Mouse (Mus musculus) midbrain, embryonic 13.5 days (tissue): ENCODE results near the gene Aamp. TPM values are rescaled to one million over a fixed set of nuclear protein-coding genes. Genes with fewer than 3 reads are reported as not detected.
A peak's percentile ranks its signal among the peaks of the same experiment; 100 is the strongest.

ENCODE experiments used
- ATAC-seq: fragments of 200-750 bp; cut with Nextera tagmentation; 2 replicates; pipeline ENCODE4 v1.8.0; 2017; ENCODE audit warnings: mild to moderate bottlenecking, moderate TSS enrichment, moderate library complexity
- H3K27ac ChIP-seq: fragments of 300-500 bp; sonication (generic); 2 replicates; pipeline ENCODE4 v1.5.1; 2015; ENCODE audit warnings: inconsistent platforms, mild to moderate bottlenecking, moderate library complexity
- H3K27me3 ChIP-seq: fragments of 300-500 bp; sonication (generic); 2 replicates; pipeline ENCODE4 v1.6.1; 2015; ENCODE audit warnings: mild to moderate bottlenecking, inconsistent platforms
- H3K36me3 ChIP-seq: fragments of 300-500 bp; sonication (generic); 2 replicates; pipeline ENCODE4 v1.6.1; 2015; ENCODE audit warnings: mild to moderate bottlenecking, inconsistent platforms
- H3K4me1 ChIP-seq: fragments of 300-500 bp; sonication (generic); replicated peaks from 2 replicates; pipeline ENCODE4 v1.6.1; 2015; ENCODE audit warnings: inconsistent platforms
- H3K4me2 ChIP-seq: fragments of 300-500 bp; sonication (generic); replicated peaks from 2 replicates; pipeline ENCODE4 v1.6.1; 2015; ENCODE audit warnings: moderate library complexity, mild to moderate bottlenecking, inconsistent platforms
- H3K4me3 ChIP-seq: fragments of 300-500 bp; sonication (generic); replicated peaks from 2 replicates; pipeline ENCODE4 v1.5.1; 2015; ENCODE audit warnings: mild to moderate bottlenecking, inconsistent platforms
- H3K9ac ChIP-seq: fragments of 300-500 bp; sonication (generic); replicated peaks from 2 replicates; pipeline ENCODE4 v1.6.1; 2015; ENCODE audit warnings: mild to moderate bottlenecking, inconsistent platforms
- H3K9me3 ChIP-seq: fragments of 300-500 bp; sonication (generic); 2 replicates; pipeline ENCODE4 v1.6.1; 2016; ENCODE audit warnings: mild to moderate bottlenecking, inconsistent platforms
- WGBS: fragments of 180-500 bp; shearing (Covaris S2); methylation state at CpG from one replicate; pipeline ENCODE4 v1.1.7; 2015; 5-methylcytosine and 5-hydroxymethylcytosine counted together
- polyA plus RNA-seq: library from polyadenylated mRNA; unstranded; fragments of >200 nt; fragmentation: Nextera tagmentation; extraction: Ambion mirVana; gene quantifications from 2 replicates; pipeline ENCODE4 v1.2.1, GENCODE M21; 2015

Gene Aamp
- polyA plus RNA-seq, 1 experiment from 2014 or later = 198 TPM

- WGBS = 64% methylated on average over 3 of the region's 3 CpGs
- Histone ChIP-seq H3K4me3 (no peak overlapping the region), H3K36me3 (no peaks in the 10 kb centered on the region), H3K4me2 (no peak overlapping the region), H3K9ac (no peak overlapping the region), H3K27ac (no peak overlapping the region), H3K4me1 (no peaks in the 10 kb centered on the region), H3K27me3 (no peaks in the 10 kb centered on the region), H3K9me3 (no peaks in the 10 kb centered on the region; the same call in 1 of the 2 replicates)
- no peak for ATAC-seq
Observed at GRCm38 (mm10) chr1:74309767-74310166, 25.2 kb upstream of the Aamp start.

DNA sequence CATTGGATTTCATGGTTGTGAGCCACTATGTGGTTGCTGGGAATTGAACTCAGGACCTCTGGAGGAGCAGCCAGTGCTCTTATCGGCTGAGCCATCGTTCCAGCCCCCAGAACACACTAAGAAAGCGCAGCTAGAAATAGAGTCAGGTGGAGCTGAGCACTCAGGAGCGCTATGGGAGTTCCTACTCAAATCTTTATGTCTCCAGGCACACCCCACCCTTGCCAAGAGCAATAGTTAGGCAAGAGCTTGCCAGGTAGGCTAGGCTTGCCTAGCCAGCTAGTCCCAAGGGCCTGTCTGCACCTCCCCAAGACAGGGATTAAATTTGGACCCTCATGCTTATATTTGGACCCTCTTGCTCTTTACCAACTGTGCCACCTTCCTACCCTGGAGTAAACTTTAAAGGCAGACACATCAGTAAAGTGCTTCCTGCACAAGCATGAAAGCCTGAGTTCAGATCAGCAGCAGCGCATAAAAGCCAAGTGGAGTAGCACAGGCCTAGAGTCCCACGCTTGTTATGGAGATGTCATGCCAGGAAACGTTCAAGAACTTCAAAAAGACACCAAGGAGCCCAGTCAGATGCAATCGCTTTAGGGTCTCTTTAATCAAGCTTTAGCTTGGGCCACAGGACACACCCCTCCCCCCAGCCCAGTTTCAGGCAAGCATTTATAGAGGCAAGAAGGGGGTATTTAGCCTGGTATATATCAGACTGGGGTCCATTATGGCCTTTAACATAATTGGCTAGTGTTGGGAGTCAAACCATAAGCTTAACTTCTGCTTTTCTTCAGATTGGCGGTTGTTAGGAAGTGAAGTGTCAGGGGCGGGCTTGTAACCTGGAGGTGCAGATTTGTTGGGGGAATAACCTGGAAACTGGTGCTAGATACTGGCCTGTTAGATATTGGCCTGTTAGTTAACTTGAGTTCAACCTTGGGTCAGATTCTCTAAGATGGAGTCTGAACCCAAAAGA lies 23.7 kb upstream of the Aamp start:
- H3K36me3 ChIP-seq = no peaks in the 10 kb centered on the region
- H3K4me2 ChIP-seq = no peak overlapping the region
- no peak for ATAC-seq
- 79% methylated on average over 10 of the region's 10 CpGs for WGBS
- H3K9ac ChIP-seq = no peak overlapping the region
- peaks cover 13% of the 10 kb centered on the region for H3K27me3 ChIP-seq
- no peaks in the 10 kb centered on the region; the same call in 1 of the 2 replicates for H3K9me3 ChIP-seq
- no peak overlapping the region for H3K4me3 ChIP-seq
- no peak overlapping the region for H3K27ac ChIP-seq
- H3K4me1 ChIP-seq = peaks cover 11% of the 10 kb centered on the region

- ATAC-seq = no peak
- H3K4me1 ChIP-seq = peaks cover 12% of the 10 kb centered on the region
- H3K4me3 ChIP-seq = no peak overlapping the region
- no peak overlapping the region for H3K9ac ChIP-seq
- no peaks in the 10 kb centered on the region; the same call in 1 of the 2 replicates for H3K9me3 ChIP-seq
- H3K4me2 ChIP-seq = no peak overlapping the region
- H3K27ac ChIP-seq = no peak overlapping the region
- H3K36me3 ChIP-seq = no peaks in the 10 kb centered on the region
- H3K27me3 ChIP-seq = peaks cover 19% of the 10 kb centered on the region
- 93% methylated on average over 1 of the region's 1 CpGs for WGBS
Observed at GRCm38 (mm10) chr1:74307146-74307545, 22.6 kb upstream of the Aamp start.

DNA sequence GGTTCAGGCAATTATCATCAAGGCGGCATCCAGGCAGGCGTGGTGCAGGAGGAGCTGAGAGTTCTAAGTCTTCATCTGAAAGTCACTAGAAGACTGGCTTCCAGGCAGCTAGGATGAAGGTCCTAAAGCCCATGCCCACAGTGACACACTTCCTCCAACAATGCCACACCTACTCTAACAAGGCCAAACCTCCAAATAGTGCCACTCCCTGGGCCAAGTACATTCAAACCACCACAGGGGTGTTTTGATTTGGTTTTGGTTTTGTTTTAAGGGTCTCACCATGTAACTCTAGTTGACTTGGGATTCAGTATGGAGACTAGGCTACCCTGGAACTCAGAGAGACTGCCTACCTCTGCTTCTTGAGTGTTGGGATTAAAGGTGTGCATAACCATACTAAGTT lies 21.0 kb upstream of the Aamp start, which contains the start of gene Tmbim1:
Tmbim1 (minus strand) TSS at position 101 of the 400 bp plus-strand sequence.
- Histone ChIP-seq H3K4me1 (peaks cover 12% of the 10 kb centered on the region), H3K27me3 (peaks cover 19% of the 10 kb centered on the region), H3K4me3 (peak within 1 kb of the TSS; percentile 42; the same call in 1 of the 2 replicates), H3K27ac (no peak within 1 kb of the TSS), H3K4me2 (peak within 1 kb of the TSS; percentile 74), H3K9ac (no peak within 1 kb of the TSS), H3K9me3 (no peaks in the 10 kb centered on the region), H3K36me3 (no peaks in the 10 kb centered on the region)
- no peak for ATAC-seq
- WGBS = 91% methylated on average over 2 of the region's 2 CpGs

- Histone ChIP-seq H3K9ac (no peak overlapping the region), H3K36me3 (no peaks in the 10 kb centered on the region), H3K4me1 (peaks cover 12% of the 10 kb centered on the region), H3K4me3 (no peak overlapping the region), H3K4me2 (no peak overlapping the region), H3K9me3 (no peaks in the 10 kb centered on the region), H3K27me3 (peaks cover 19% of the 10 kb centered on the region), H3K27ac (no peak overlapping the region)
- no peak for ATAC-seq
- WGBS = 82% methylated on average over 4 of the region's 4 CpGs
Observed at GRCm38 (mm10) chr1:74304946-74305345, 20.4 kb upstream of the Aamp start.

DNA sequence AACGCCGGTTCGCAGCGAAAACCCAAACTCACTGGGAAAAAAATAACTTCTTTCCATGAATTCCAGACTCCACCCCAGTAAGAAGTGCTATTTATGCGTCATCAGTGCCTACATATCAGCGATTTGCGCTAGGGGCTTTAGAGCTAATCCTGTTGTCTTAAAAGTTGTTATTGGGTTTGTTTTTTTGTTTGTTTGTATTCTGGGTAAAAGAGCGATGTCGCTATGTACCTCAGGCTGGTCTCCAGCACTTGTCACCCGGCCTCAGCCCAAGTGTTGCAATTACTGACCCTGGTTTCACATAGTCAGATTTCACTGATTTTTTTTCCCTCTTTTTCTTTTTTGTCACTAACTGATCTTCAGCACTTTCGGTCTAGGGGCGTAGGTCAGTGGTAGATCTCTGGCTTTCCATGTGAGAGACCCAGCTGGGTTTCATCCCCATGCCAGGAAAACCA lies 19.8 kb upstream of the Aamp start:
- ATAC-seq = no peak
- H3K36me3 ChIP-seq = no peaks in the 10 kb centered on the region

DNA sequence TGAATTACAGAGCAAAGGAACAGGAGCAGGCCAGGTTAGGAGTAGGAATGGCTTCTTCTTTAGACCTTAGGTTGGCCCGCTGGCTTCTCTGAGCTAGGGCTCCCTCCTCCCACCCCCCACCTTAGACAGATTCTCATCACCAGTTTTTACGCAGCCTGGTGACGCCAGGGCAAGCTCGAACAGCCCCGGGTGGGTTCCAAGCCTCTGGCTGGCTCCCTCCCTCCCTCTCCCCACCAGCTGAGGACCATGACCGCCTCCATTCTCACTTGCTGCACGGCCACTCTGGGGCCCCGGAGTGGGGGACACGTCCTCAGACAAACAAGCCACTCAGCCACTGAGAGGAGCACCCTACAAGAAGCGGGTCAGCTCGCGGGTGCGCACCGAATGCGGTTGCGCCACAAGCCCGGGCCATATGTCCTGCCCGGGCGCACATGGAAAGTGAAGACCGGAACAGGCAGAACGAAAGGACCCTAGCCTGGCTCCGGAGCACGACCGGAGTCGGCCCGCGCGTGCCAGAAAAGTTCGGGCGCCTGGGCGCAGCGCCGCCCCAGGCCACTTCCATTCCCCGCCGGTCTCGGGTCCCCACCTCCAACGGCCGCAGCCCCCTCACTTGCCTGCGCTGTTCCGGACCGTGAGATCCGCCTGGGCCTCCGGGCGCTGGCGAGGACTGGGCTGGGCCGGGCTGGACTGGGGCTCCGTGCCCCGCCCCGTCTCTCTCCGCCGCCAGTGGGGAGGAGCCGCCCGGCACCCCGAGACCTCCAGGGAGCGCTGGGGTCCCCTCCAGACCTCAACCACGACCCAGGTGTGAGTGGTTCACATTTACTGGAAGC lies 19.2 kb upstream of the Aamp start:
- Histone ChIP-seq H3K27me3 (peaks cover 19% of the 10 kb centered on the region), H3K9ac (peak overlapping the region; percentile 62), H3K9me3 (no peaks in the 10 kb centered on the region), H3K27ac (no peak overlapping the region), H3K4me2 (peak overlapping the region; percentile 74), H3K4me1 (peaks cover 12% of the 10 kb centered on the region), H3K4me3 (peak overlapping the region; percentile 42), H3K36me3 (no peaks in the 10 kb centered on the region)
- ATAC-seq = peak; percentile 80
- WGBS = 1% methylated on average over 56 of the region's 56 CpGs

More for the DNA sequence above, 19.8 kb upstream of the Aamp start:
- no peaks in the 10 kb centered on the region for H3K9me3 ChIP-seq
- peaks cover 19% of the 10 kb centered on the region for H3K27me3 ChIP-seq
- H3K9ac ChIP-seq = peak overlapping the region; percentile 62; the same call in 1 of the 2 replicates
- WGBS = 12% methylated on average over 12 of the region's 12 CpGs
- peak overlapping the region; percentile 42 for H3K4me3 ChIP-seq
- peaks cover 12% of the 10 kb centered on the region for H3K4me1 ChIP-seq
- H3K27ac ChIP-seq = no peak overlapping the region
- peak overlapping the region; percentile 74 for H3K4me2 ChIP-seq

- peaks cover 12% of the 10 kb centered on the region for H3K4me1 ChIP-seq
- no peak overlapping the region for H3K4me3 ChIP-seq
- no peak overlapping the region for H3K4me2 ChIP-seq
- no peak for ATAC-seq
- no peaks in the 10 kb centered on the region for H3K9me3 ChIP-seq
- H3K36me3 ChIP-seq = no peaks in the 10 kb centered on the region
- H3K27me3 ChIP-seq = peaks cover 19% of the 10 kb centered on the region
- WGBS = 80% methylated on average over 2 of the region's 2 CpGs
- no peak overlapping the region for H3K27ac ChIP-seq
- no peak overlapping the region for H3K9ac ChIP-seq
Observed at GRCm38 (mm10) chr1:74302835-74303234, 18.3 kb upstream of the Aamp start.

DNA sequence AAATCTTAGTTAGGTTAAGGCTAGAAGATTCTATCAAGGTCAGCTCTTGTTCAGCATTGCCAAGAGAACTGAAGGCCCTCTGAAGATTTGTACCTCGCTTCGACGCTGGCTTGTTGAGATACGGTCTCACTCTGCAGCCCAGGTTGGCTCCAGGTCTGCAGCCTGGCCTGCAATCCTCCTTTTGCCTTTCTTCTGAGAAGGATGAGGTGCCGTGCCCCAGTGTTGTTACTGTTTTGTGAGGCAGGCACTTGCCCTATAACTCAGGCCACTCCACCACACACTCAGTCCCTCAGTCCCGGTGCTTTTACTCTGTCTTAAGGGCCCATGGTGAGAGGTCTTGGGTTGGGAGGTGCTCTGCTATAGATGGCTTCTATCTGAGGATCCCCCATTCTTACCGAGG lies 17.7 kb upstream of the Aamp start:
- H3K4me1 ChIP-seq = peaks cover 12% of the 10 kb centered on the region
- H3K4me2 ChIP-seq = no peak overlapping the region
- no peaks in the 10 kb centered on the region for H3K36me3 ChIP-seq
- 93% methylated on average over 7 of the region's 7 CpGs for WGBS
- no peaks in the 10 kb centered on the region for H3K9me3 ChIP-seq
- H3K27ac ChIP-seq = no peak overlapping the region
- no peak overlapping the region for H3K4me3 ChIP-seq
- peaks cover 19% of the 10 kb centered on the region for H3K27me3 ChIP-seq
- ATAC-seq = no peak
- no peak overlapping the region for H3K9ac ChIP-seq

DNA sequence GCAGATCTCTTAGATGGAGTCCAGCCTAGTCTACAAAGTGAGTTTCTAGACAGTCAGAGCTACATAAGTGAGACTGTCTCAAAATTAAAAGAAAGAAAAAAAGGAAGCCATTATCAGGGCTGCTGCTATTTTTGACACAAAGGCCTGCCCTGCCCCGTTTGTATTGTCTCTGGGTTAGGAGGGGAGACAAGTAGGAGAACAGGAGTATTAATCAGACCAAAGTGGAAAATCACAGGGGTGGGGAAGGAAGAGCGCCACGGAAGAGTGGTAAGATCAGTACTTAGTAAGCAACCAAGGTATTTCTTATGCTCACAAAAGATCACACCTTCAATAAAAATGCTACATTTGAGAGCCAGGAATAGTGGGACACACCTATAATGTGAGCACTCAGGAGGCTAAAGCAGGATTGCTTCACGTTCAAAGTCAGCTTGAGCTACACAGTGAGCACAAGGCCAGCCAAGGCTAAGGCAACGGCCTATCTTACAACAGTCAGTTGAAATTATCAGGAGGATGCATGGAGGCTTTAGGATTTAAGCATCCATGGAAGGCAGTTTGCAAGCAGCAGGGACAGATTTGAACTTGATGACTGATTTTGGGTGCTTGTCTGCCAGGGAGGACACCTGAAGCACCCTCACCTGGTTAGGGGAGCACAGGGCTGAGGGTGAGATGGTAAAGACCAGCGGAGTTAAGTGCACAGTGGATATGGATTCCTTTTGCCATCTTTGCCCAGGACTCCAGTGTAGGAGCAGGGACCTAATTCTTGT lies 16.0 kb upstream of the Aamp start:
- no peak overlapping the region for H3K4me3 ChIP-seq
- peaks cover 24% of the 10 kb centered on the region for H3K4me1 ChIP-seq
- WGBS = 88% methylated on average over 6 of the region's 6 CpGs
- no peak overlapping the region for H3K27ac ChIP-seq
- no peak overlapping the region for H3K4me2 ChIP-seq
- H3K9me3 ChIP-seq = no peaks in the 10 kb centered on the region
- peaks cover 19% of the 10 kb centered on the region for H3K27me3 ChIP-seq
- no peak for ATAC-seq
- H3K9ac ChIP-seq = no peak overlapping the region
- no peaks in the 10 kb centered on the region; the same call in 1 of the 2 replicates for H3K36me3 ChIP-seq

DNA sequence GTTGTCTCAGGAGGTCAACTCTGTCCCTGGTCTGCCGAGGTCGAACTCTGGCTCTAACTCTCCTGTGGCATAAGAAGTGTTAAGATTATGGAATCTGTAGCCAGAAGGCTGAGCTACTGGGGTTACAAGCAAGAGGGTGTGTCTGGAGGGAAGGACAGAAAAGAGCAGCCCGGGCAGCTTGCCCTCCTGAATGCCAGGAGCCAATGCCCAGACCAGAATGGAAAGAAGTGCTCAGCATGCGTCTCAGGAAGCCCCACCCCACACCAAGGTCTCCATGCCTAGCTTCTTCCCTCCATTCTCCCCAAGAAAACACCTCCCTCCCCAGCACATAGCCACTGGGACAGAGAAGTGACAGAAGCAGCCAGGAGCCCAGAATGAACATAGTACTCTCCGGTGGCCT lies 14.5 kb upstream of the Aamp start:
- 79% methylated on average over 5 of the region's 5 CpGs for WGBS
- H3K9ac ChIP-seq = no peak overlapping the region
- peaks cover 12% of the 10 kb centered on the region for H3K27me3 ChIP-seq
- peaks cover 3% of the 10 kb centered on the region for H3K36me3 ChIP-seq
- ATAC-seq = no peak
- H3K9me3 ChIP-seq = no peaks in the 10 kb centered on the region
- no peak overlapping the region for H3K27ac ChIP-seq
- H3K4me2 ChIP-seq = no peak overlapping the region
- peaks cover 29% of the 10 kb centered on the region for H3K4me1 ChIP-seq
- no peak overlapping the region for H3K4me3 ChIP-seq
